Mouse (Mus musculus): ENCODE measurements at regions not wholly inside any gene's neighbourhood (a gene's known extent, or its start where the extent isn't known, plus 50 kb on each side); places are given as distances from the start of the nearest gene placed in this dataset.

- Histone ChIP-seq H3K27me3 (ENCODE audit: control insufficient read depth, insufficient read depth, low read length) (no peaks in the 10 kb centered on the region), H3K27ac (ENCODE audit: low read length) (no peak overlapping the region), H3K36me3 (ENCODE audit: control insufficient read depth, insufficient read depth, low read length) (no peaks in the 10 kb centered on the region), H3K9ac (replicated peaks; ENCODE audit: low read depth, low read length) (no peak overlapping the region), H3K9me3 (ENCODE audit: control insufficient read depth, low read depth, low read length) (no peaks in the 10 kb centered on the region), H3K4me3 (ENCODE audit: low read depth, low read length) (no peak overlapping the region), H3K4me1 (ENCODE audit: control insufficient read depth, insufficient read depth, low read length) (no peaks in the 10 kb centered on the region), H3K4me2 (replicated peaks; ENCODE audit: low read depth, low read length) (no peak overlapping the region)
- WGBS, result 84% methylated on average over 1 of the region's 1 CpGs
- ATAC-seq (ENCODE audit: insufficient number of reproducible peaks, insufficient read depth, low FRiP score, low read depth), result no peak
Observed at GRCm38 (mm10) chr4:12339236-12339635, 167.4 kb upstream of the Fam92a start.

- WGBS, result 78% methylated on average over 7 of the region's 7 CpGs
- no peak overlapping the region for H3K9ac ChIP-seq (replicated peaks; ENCODE audit: low read depth, low read length)
- H3K4me1 ChIP-seq (ENCODE audit: control insufficient read depth, insufficient read depth, low read length), result no peaks in the 10 kb centered on the region
- H3K9me3 ChIP-seq (ENCODE audit: control insufficient read depth, low read depth, low read length), result no peaks in the 10 kb centered on the region
- H3K27me3 ChIP-seq (ENCODE audit: control insufficient read depth, insufficient read depth, low read length), result no peaks in the 10 kb centered on the region
- no peak overlapping the region for H3K4me2 ChIP-seq (replicated peaks; ENCODE audit: low read depth, low read length)
- ATAC-seq (ENCODE audit: insufficient number of reproducible peaks, insufficient read depth, low FRiP score, low read depth), result no peak
- no peak overlapping the region for H3K4me3 ChIP-seq (ENCODE audit: low read depth, low read length)
- H3K27ac ChIP-seq (ENCODE audit: low read length), result no peak overlapping the region
- H3K36me3 ChIP-seq (ENCODE audit: control insufficient read depth, insufficient read depth, low read length), result no peaks in the 10 kb centered on the region
Observed at GRCm38 (mm10) chr4:12334832-12335587, 163.2 kb upstream of the Fam92a start.

- Histone ChIP-seq H3K4me2 (replicated peaks; ENCODE audit: low read depth, low read length) (no peak overlapping the region), H3K27ac (ENCODE audit: low read length) (no peak overlapping the region), H3K36me3 (ENCODE audit: control insufficient read depth, insufficient read depth, low read length) (no peaks in the 10 kb centered on the region), H3K4me3 (ENCODE audit: low read depth, low read length) (no peak overlapping the region), H3K9me3 (ENCODE audit: control insufficient read depth, low read depth, low read length) (no peaks in the 10 kb centered on the region), H3K27me3 (ENCODE audit: control insufficient read depth, insufficient read depth, low read length) (no peaks in the 10 kb centered on the region), H3K9ac (replicated peaks; ENCODE audit: low read depth, low read length) (no peak overlapping the region), H3K4me1 (ENCODE audit: control insufficient read depth, insufficient read depth, low read length) (no peaks in the 10 kb centered on the region)
- 47% methylated on average over 9 of the region's 9 CpGs for WGBS
- no peak for ATAC-seq (ENCODE audit: insufficient number of reproducible peaks, insufficient read depth, low FRiP score, low read depth)
Observed at GRCm38 (mm10) chr4:12334429-12334828, 162.6 kb upstream of the Fam92a start.

- no peak for ATAC-seq (ENCODE audit: insufficient number of reproducible peaks, insufficient read depth, low FRiP score, low read depth)
- H3K9ac ChIP-seq (replicated peaks; ENCODE audit: low read depth, low read length), result no peak overlapping the region
- H3K4me1 ChIP-seq (ENCODE audit: control insufficient read depth, insufficient read depth, low read length), result no peaks in the 10 kb centered on the region
- no peaks in the 10 kb centered on the region for H3K9me3 ChIP-seq (ENCODE audit: control insufficient read depth, low read depth, low read length)
- H3K4me2 ChIP-seq (replicated peaks; ENCODE audit: low read depth, low read length), result no peak overlapping the region
- no peaks in the 10 kb centered on the region for H3K36me3 ChIP-seq (ENCODE audit: control insufficient read depth, insufficient read depth, low read length)
- H3K4me3 ChIP-seq (ENCODE audit: low read depth, low read length), result no peak overlapping the region
- no peak overlapping the region for H3K27ac ChIP-seq (ENCODE audit: low read length)
- 80% methylated on average over 1 of the region's 1 CpGs for WGBS
- H3K27me3 ChIP-seq (ENCODE audit: control insufficient read depth, insufficient read depth, low read length), result no peaks in the 10 kb centered on the region
Observed at GRCm38 (mm10) chr4:12316024-12316423, 144.2 kb upstream of the Fam92a start.

- H3K36me3 ChIP-seq (ENCODE audit: control insufficient read depth, insufficient read depth, low read length), result no peaks in the 10 kb centered on the region
- no peak overlapping the region for H3K4me2 ChIP-seq (replicated peaks; ENCODE audit: low read depth, low read length)
- no peaks in the 10 kb centered on the region for H3K27me3 ChIP-seq (ENCODE audit: control insufficient read depth, insufficient read depth, low read length)
- ATAC-seq (ENCODE audit: insufficient number of reproducible peaks, insufficient read depth, low FRiP score, low read depth), result no peak
- no peak overlapping the region for H3K27ac ChIP-seq (ENCODE audit: low read length)
- no peaks in the 10 kb centered on the region for H3K4me1 ChIP-seq (ENCODE audit: control insufficient read depth, insufficient read depth, low read length)
- H3K9ac ChIP-seq (replicated peaks; ENCODE audit: low read depth, low read length), result no peak overlapping the region
- H3K9me3 ChIP-seq (ENCODE audit: control insufficient read depth, low read depth, low read length), result no peaks in the 10 kb centered on the region
- H3K4me3 ChIP-seq (ENCODE audit: low read depth, low read length), result no peak overlapping the region
- 80% methylated on average over 5 of the region's 5 CpGs for WGBS
Observed at GRCm38 (mm10) chr4:12308332-12308731, 136.5 kb upstream of the Fam92a start.

- no peak overlapping the region for H3K4me2 ChIP-seq (replicated peaks; ENCODE audit: low read depth, low read length)
- H3K36me3 ChIP-seq (ENCODE audit: control insufficient read depth, insufficient read depth, low read length), result no peaks in the 10 kb centered on the region
- no peak for ATAC-seq (ENCODE audit: insufficient number of reproducible peaks, insufficient read depth, low FRiP score, low read depth)
- H3K27me3 ChIP-seq (ENCODE audit: control insufficient read depth, insufficient read depth, low read length), result no peaks in the 10 kb centered on the region
- no peak overlapping the region for H3K4me3 ChIP-seq (ENCODE audit: low read depth, low read length)
- H3K9me3 ChIP-seq (ENCODE audit: control insufficient read depth, low read depth, low read length), result no peaks in the 10 kb centered on the region
- WGBS, result 70% methylated on average over 9 of the region's 9 CpGs
- no peaks in the 10 kb centered on the region for H3K4me1 ChIP-seq (ENCODE audit: control insufficient read depth, insufficient read depth, low read length)
- H3K27ac ChIP-seq (ENCODE audit: low read length), result no peak overlapping the region
- H3K9ac ChIP-seq (replicated peaks; ENCODE audit: low read depth, low read length), result no peak overlapping the region
Observed at GRCm38 (mm10) chr4:12306618-12307565, 135.1 kb upstream of the Fam92a start.

GRCm38 (mm10) chr4:12287079-12287686 lies 115.4 kb upstream of the Fam92a start:
- Histone ChIP-seq H3K9ac (replicated peaks; ENCODE audit: low read depth, low read length) (no peak overlapping the region), H3K4me1 (ENCODE audit: control insufficient read depth, insufficient read depth, low read length) (no peaks in the 10 kb centered on the region), H3K4me3 (ENCODE audit: low read depth, low read length) (no peak overlapping the region), H3K9me3 (ENCODE audit: control insufficient read depth, low read depth, low read length) (no peaks in the 10 kb centered on the region), H3K36me3 (ENCODE audit: control insufficient read depth, insufficient read depth, low read length) (no peaks in the 10 kb centered on the region), H3K27ac (ENCODE audit: low read length) (no peak overlapping the region), H3K27me3 (ENCODE audit: control insufficient read depth, insufficient read depth, low read length) (no peaks in the 10 kb centered on the region), H3K4me2 (replicated peaks; ENCODE audit: low read depth, low read length) (no peak overlapping the region)
- 49% methylated on average over 4 of the region's 4 CpGs for WGBS
- no peak for ATAC-seq (ENCODE audit: insufficient number of reproducible peaks, insufficient read depth, low FRiP score, low read depth)

- 85% methylated on average over 1 of the region's 1 CpGs for WGBS
- Histone ChIP-seq H3K36me3 (ENCODE audit: control insufficient read depth, insufficient read depth, low read length) (no peaks in the 10 kb centered on the region), H3K9me3 (ENCODE audit: control insufficient read depth, low read depth, low read length) (no peaks in the 10 kb centered on the region), H3K27ac (ENCODE audit: low read length) (no peak overlapping the region), H3K9ac (replicated peaks; ENCODE audit: low read depth, low read length) (no peak overlapping the region), H3K27me3 (ENCODE audit: control insufficient read depth, insufficient read depth, low read length) (no peaks in the 10 kb centered on the region), H3K4me3 (ENCODE audit: low read depth, low read length) (no peak overlapping the region), H3K4me1 (ENCODE audit: control insufficient read depth, insufficient read depth, low read length) (no peaks in the 10 kb centered on the region), H3K4me2 (replicated peaks; ENCODE audit: low read depth, low read length) (no peak overlapping the region)
- ATAC-seq (ENCODE audit: insufficient number of reproducible peaks, insufficient read depth, low FRiP score, low read depth), result no peak
Observed at GRCm38 (mm10) chr4:12286391-12286790, 114.6 kb upstream of the Fam92a start.
